Mouse (Mus musculus) heart, postnatal 0 days (tissue): ENCODE data around the gene Lce1c. TPM values are rescaled to one million over a fixed set of nuclear protein-coding genes. Genes with fewer than 3 reads are reported as not detected.
"Not testable (repeated sequence)": the region's sequence is repeated elsewhere in the genome, so short reads cannot be mapped to it uniquely, and the experiment has no call there.

Experiments
- ATAC-seq: fragments of 200-750 bp; cut with Nextera tagmentation; 2 replicates; pipeline ENCODE4 v1.8.0; 2017; ENCODE audit warnings: low read depth, moderate number of reproducible peaks, moderate library complexity; ENCODE audit not compliant: insufficient read depth
- DNase-seq: peaks from one replicate; pipeline ENCODE4 v3.0.0-alpha.2; 2016; ENCODE audit warnings: low spot score
- H3K27ac ChIP-seq: fragments of 300-500 bp; sonication (generic); 2 replicates; pipeline ENCODE4 v1.5.1; 2014; ENCODE audit warnings: low read depth, mild to moderate bottlenecking
- H3K27me3 ChIP-seq: fragments of 300-500 bp; sonication (generic); 2 replicates; pipeline ENCODE4 v1.6.1; 2014; ENCODE audit warnings: low read length, mixed read lengths; ENCODE audit not compliant: control insufficient read depth, insufficient read depth
- H3K36me3 ChIP-seq: fragments of 300-500 bp; sonication (generic); replicated peaks from 2 replicates; pipeline ENCODE4 v1.6.1; 2014; ENCODE audit warnings: low read length, mixed read lengths; ENCODE audit not compliant: control insufficient read depth, insufficient read depth
- H3K4me1 ChIP-seq: fragments of 300-500 bp; sonication (generic); 2 replicates; pipeline ENCODE4 v1.6.1; 2014; ENCODE audit warnings: antibody characterized with exemption; ENCODE audit not compliant: control insufficient read depth, insufficient read depth
- H3K4me2 ChIP-seq: fragments of 300-500 bp; sonication (generic); 2 replicates; pipeline ENCODE4 v1.6.1; 2014; ENCODE audit warnings: low read depth, mild to moderate bottlenecking, low read length, moderate library complexity
- H3K4me3 ChIP-seq: fragments of 300-500 bp; sonication (generic); 2 replicates; pipeline ENCODE4 v1.5.1; 2014; ENCODE audit warnings: low read depth, low read length
- H3K9ac ChIP-seq: fragments of 300-500 bp; sonication (generic); replicated peaks from 2 replicates; pipeline ENCODE4 v1.6.1; 2014; ENCODE audit warnings: low read depth, low read length, mixed read lengths
- H3K9me3 ChIP-seq: fragments of 300-500 bp; sonication (generic); replicated peaks from 2 replicates; pipeline ENCODE4 v1.6.1; 2016; ENCODE audit warnings: low read length; ENCODE audit not compliant: control insufficient read depth
- CTCF ChIP-seq: IDR thresholded peaks from 2 replicates; pipeline ENCODE4 v1.5.1; 2016; ENCODE audit warnings: antibody characterized with exemption, control low read depth, low read depth
- EP300 ChIP-seq: IDR thresholded peaks from 2 replicates; pipeline ENCODE4 v1.6.1; 2016; ENCODE audit warnings: antibody characterized with exemption, low read depth
- WGBS: fragments of 180-500 bp; shearing (Covaris S2); extraction: QIAGEN DNeasy Blood & Tissue Kit; methylation state at CpG from one replicate; pipeline ENCODE4 v1.1.7; 2014; 5-methylcytosine and 5-hydroxymethylcytosine counted together
- polyA plus RNA-seq: library from polyadenylated mRNA; unstranded; fragments of >200 nt; fragmentation: Nextera tagmentation; extraction: Ambion mirVana; gene quantifications from 2 replicates; pipeline ENCODE4 v1.2.1, GENCODE M21; 2015
- total RNA-seq: library from RNA; depleted of rRNA; stranded (reverse); fragments of >200 nt; gene quantifications from 2 replicates; pipeline ENCODE4 v1.2.3, GENCODE M21; 2014; ENCODE audit warnings: low replicate concordance

The Lce1c gene
- total and polyA plus RNA-seq, 2 experiments from 2014 or later: not detected

- no peaks in the 10 kb centered on the region for H3K36me3 ChIP-seq
- no peaks in the 10 kb centered on the region for H3K27me3 ChIP-seq
- DNase-seq (no peak), ATAC-seq (no peak)
- TF ChIP-seq CTCF: no peak
- no peak for TF ChIP-seq EP300
- H3K4me1 ChIP-seq: no peaks in the 10 kb centered on the region
- H3K4me3 ChIP-seq: no peak within 1 kb of the TSS
- H3K9me3 ChIP-seq: no peaks in the 10 kb centered on the region
- no peak within 1 kb of the TSS for H3K27ac ChIP-seq
- no peak within 1 kb of the TSS for H3K4me2 ChIP-seq
- H3K9ac ChIP-seq: no peak within 1 kb of the TSS
Observed at GRCm38 (mm10) chr3:92670215-92670614, 8.8 kb upstream of the Lce1c start, which contains the start of gene Lce1a2. Gene Lce1a2 (minus strand): TSS chr3:92670315.

- Histone ChIP-seq H3K4me1 (no peaks in the 10 kb centered on the region), H3K4me3 (no peak within 1 kb of the TSS), H3K9ac (no peak within 1 kb of the TSS), H3K4me2 (no peak within 1 kb of the TSS), H3K9me3 (no peaks in the 10 kb centered on the region), H3K27ac (no peak within 1 kb of the TSS), H3K27me3 (no peaks in the 10 kb centered on the region), H3K36me3 (no peaks in the 10 kb centered on the region)
- DNase-seq (no peak), ATAC-seq (no peak)
- WGBS: 51% methylated on average over 2 of the region's 2 CpGs
- no peak for TF ChIP-seq EP300
- no peak for TF ChIP-seq CTCF
Observed at GRCm38 (mm10) chr3:92687110-92687509, 8.1 kb downstream of the Lce1c start, which contains the start of gene Lce1d. Gene Lce1d (minus strand): TSS chr3:92687210.

- not testable (repeated sequence) for H3K4me1 ChIP-seq, H3K4me2 ChIP-seq, ATAC-seq, H3K4me3 ChIP-seq, H3K36me3 ChIP-seq, H3K9ac ChIP-seq, DNase-seq, H3K27me3 ChIP-seq, H3K27ac ChIP-seq, H3K9me3 ChIP-seq
- WGBS: 55% methylated on average over 16 of the region's 16 CpGs
Observed at GRCm38 (mm10) chr3:92689154-92689553, 10.1 kb downstream of the Lce1c start.

GRCm38 (mm10) chr3:92691688-92692087 lies 12.6 kb downstream of the Lce1c start:
- Histone ChIP-seq H3K9me3 (no peaks in the 10 kb centered on the region), H3K4me3 (no peak overlapping the region), H3K27me3 (no peaks in the 10 kb centered on the region), H3K4me2 (no peak overlapping the region), H3K27ac (no peak overlapping the region), H3K9ac (no peak overlapping the region), H3K4me1 (no peaks in the 10 kb centered on the region), H3K36me3 (no peaks in the 10 kb centered on the region)
- TF ChIP-seq CTCF: no peak
- no peak for TF ChIP-seq EP300
- ATAC-seq (no peak), DNase-seq (no peak)

GRCm38 (mm10) chr3:92694613-92695012 lies 15.6 kb downstream of the Lce1c start:
- no peak for TF ChIP-seq EP300
- TF ChIP-seq CTCF: no peak
- Histone ChIP-seq H3K27ac (no peak overlapping the region), H3K4me3 (no peak overlapping the region), H3K9ac (no peak overlapping the region), H3K27me3 (no peaks in the 10 kb centered on the region), H3K4me2 (no peak overlapping the region), H3K4me1 (no peaks in the 10 kb centered on the region), H3K9me3 (no peaks in the 10 kb centered on the region), H3K36me3 (no peaks in the 10 kb centered on the region)
- DNase-seq (no peak), ATAC-seq (no peak)
- 13% methylated on average over 1 of the region's 1 CpGs for WGBS

- Histone ChIP-seq H3K27me3 (no peaks in the 10 kb centered on the region), H3K4me3 (no peak within 1 kb of the TSS), H3K36me3 (no peaks in the 10 kb centered on the region), H3K4me1 (no peaks in the 10 kb centered on the region), H3K9ac (no peak within 1 kb of the TSS), H3K27ac (no peak within 1 kb of the TSS), H3K4me2 (no peak within 1 kb of the TSS), H3K9me3 (no peaks in the 10 kb centered on the region)
- ATAC-seq (no peak), DNase-seq (no peak)
- WGBS: 75% methylated on average over 2 of the region's 2 CpGs
- no peak for TF ChIP-seq CTCF
Observed at GRCm38 (mm10) chr3:92708974-92709373, 29.9 kb downstream of the Lce1c start, which contains the start of gene Lce1e. Gene Lce1e (minus strand): TSS chr3:92709074.
